Mouse (Mus musculus): ENCODE measurements around the gene Khk. TPM values are rescaled to one million over a fixed set of nuclear protein-coding genes. Genes with fewer than 3 reads are reported as not detected.
A peak's percentile ranks its signal among the peaks of the same experiment; 100 is the strongest.
"Not testable (repeated sequence)": the region's sequence is repeated elsewhere in the genome, so short reads cannot be mapped to it uniquely, and the experiment has no call there.

Khk gene
- 10 to 100 TPM; 27.1 to 30.3 TPM for total RNA-seq (2021)
- long read RNA-seq, experiment 1, transcript Khk-203 (7 exons, 1,087 nt) = major isoform, 10 of 39 reads
- long read RNA-seq, experiment 1, partial matches to known transcripts = 6 of 39 reads
- long read RNA-seq, experiment 1, other reads (novel, unspliced or antisense) = 23 of 39 reads
- long read RNA-seq, experiment 2, transcript Khk-203 (7 exons, 1,087 nt) = major isoform, 5 of 50 reads
- long read RNA-seq, experiment 2, partial matches to known transcripts = 6 of 50 reads
- long read RNA-seq, experiment 2, other reads (novel, unspliced or antisense) = 39 of 50 reads

GRCm38 (mm10) chr5:30921256-30922033, at the start of gene Khk:
TSS of gene Khk (plus strand) at chr5:30921431.
- intact Hi-C loops (cut with DNase I) = no loop called here
- DNase-seq = peak; percentile 89 to 91

GRCm38 (mm10) chr5:30872574-30872973, 48.7 kb upstream of the Khk start:
- no peak for DNase-seq
- intact Hi-C loops (cut with DNase I) = no loop called here

- intact Hi-C loops (cut with DNase I) = no loop called here
- DNase-seq = no peak
Observed at GRCm38 (mm10) chr5:30874365-30874764, 46.9 kb upstream of the Khk start.

GRCm38 (mm10) chr5:30878616-30879015, 42.6 kb upstream of the Khk start:
- intact Hi-C loops (cut with DNase I) = no loop called here
- DNase-seq = no peak

- DNase-seq = no peak
- intact Hi-C loops (cut with DNase I) = no loop called here
Observed at GRCm38 (mm10) chr5:30879347-30879943, 41.8 kb upstream of the Khk start.

GRCm38 (mm10) chr5:30881839-30882238, 39.4 kb upstream of the Khk start:
- intact Hi-C loops (cut with DNase I); DNase-seq: not testable (repeated sequence)

- intact Hi-C loops (cut with DNase I) = no loop called here
Observed at GRCm38 (mm10) chr5:30886209-30886608, 35.0 kb upstream of the Khk start.

GRCm38 (mm10) chr5:30886731-30887130, 34.5 kb upstream of the Khk start:
- DNase-seq = no peak
- intact Hi-C loops (cut with DNase I) = no loop called here

More at GRCm38 (mm10) chr5:30886209-30886608, 35.0 kb upstream of the Khk start:
- DNase-seq = no peak

- intact Hi-C loops (cut with DNase I) = no loop called here
- no peak for DNase-seq
Observed at GRCm38 (mm10) chr5:30887331-30887761, 33.9 kb upstream of the Khk start.

GRCm38 (mm10) chr5:30887858-30888336, 33.3 kb upstream of the Khk start:
- intact Hi-C loops (cut with DNase I) = loop anchor here (2.0 kb wide), 1 partner anchor 19 kb away; the partner anchor contains the start of gene Ost4
- peak; percentile 82 to 90 for DNase-seq

GRCm38 (mm10) chr5:30888337-30889087, 32.7 kb upstream of the Khk start, which contains the start of gene Agbl5:
TSS of gene Agbl5 (plus strand) at chr5:30888694.
- intact Hi-C loops (cut with DNase I) = loop anchor here (2.0 kb wide), 1 partner anchor 18 kb away; the partner anchor contains the start of gene Ost4

GRCm38 (mm10) chr5:30889088-30889754, 32.0 kb upstream of the Khk start:
- intact Hi-C loops (cut with DNase I) = loop anchor here (2.0 kb wide), 1 partner anchor 18 kb away; the partner anchor contains the start of gene Ost4
- DNase-seq = peak; percentile 37 to 43

More at GRCm38 (mm10) chr5:30888337-30889087, 32.7 kb upstream of the Khk start, which contains the start of gene Agbl5:
- peak; percentile 84 to 90 for DNase-seq

GRCm38 (mm10) chr5:30890375-30890774, 30.9 kb upstream of the Khk start:
- intact Hi-C loops (cut with DNase I) = no loop called here
- DNase-seq = no peak

GRCm38 (mm10) chr5:30901860-30902259, 19.4 kb upstream of the Khk start:
- DNase-seq = no peak
- intact Hi-C loops (cut with DNase I) = no loop called here

GRCm38 (mm10) chr5:30907413-30908059, 13.7 kb upstream of the Khk start, which contains the start of gene Ost4:
TSS of gene Ost4 (minus strand) at chr5:30907788.
- DNase-seq = peak; percentile 94 to 95

GRCm38 (mm10) chr5:30908426-30909299, 12.6 kb upstream of the Khk start:
- DNase-seq = no peak
- intact Hi-C loops (cut with DNase I) = loop anchor here (5.0 kb wide), 1 partner anchor 196 kb away; the partner anchor contains the start of gene Dpysl5

More at GRCm38 (mm10) chr5:30907413-30908059, 13.7 kb upstream of the Khk start, which contains the start of gene Ost4:
- intact Hi-C loops (cut with DNase I) = loop anchor here (2.0 to 5.0 kb wide), 2 partner anchors 19 to 195 kb away; partner anchors contain the start of genes Agbl5 and Dpysl5

- DNase-seq = no peak
- intact Hi-C loops (cut with DNase I) = loop anchor here (5.0 kb wide), 1 partner anchor 197 kb away; the partner anchor contains the start of gene Dpysl5
Observed at GRCm38 (mm10) chr5:30909300-30909659, 12.0 kb upstream of the Khk start.

All from gastrocnemius, postnatal 36 days (tissue).